Mouse (Mus musculus) CH12.LX (cell line): ENCODE results near the gene Tmed2. TPM values are rescaled to one million over a fixed set of nuclear protein-coding genes. Genes with fewer than 3 reads are reported as not detected.

Experiments
- DNase-seq: peaks from one replicate; pipeline ENCODE4 v3.0.0-alpha.2; 2013; ENCODE audit errors: extremely low read depth
- H3K27ac ChIP-seq: 2 replicates; pipeline ENCODE4 v1.5.1; 2012; ENCODE audit warnings: low read depth, mild to moderate bottlenecking, control low read depth, moderate library complexity; ENCODE audit not compliant: insufficient read depth
- H3K27me3 ChIP-seq: replicated peaks from 2 replicates; pipeline ENCODE3; 2012; ENCODE audit warnings: inconsistent platforms
- H3K36me3 ChIP-seq, 2 experiments: replicated peaks in 1 of 2; 2 replicates each; pipeline versions ENCODE3 to v1.6.1; 2012; ENCODE audit warnings: inconsistent platforms in 1 of 2, low read length in 1 of 2, mild to moderate bottlenecking in 1 of 2, mixed read lengths in 1 of 2, moderate library complexity in 1 of 2; ENCODE audit not compliant: control insufficient read depth in 1 of 2, insufficient read depth in 1 of 2
- H3K4me1 ChIP-seq, 2 experiments: 2 replicates each; pipeline ENCODE4 v1.6.1; 2012; ENCODE audit warnings: inconsistent platforms in 1 of 2, moderate library complexity in 1 of 2; ENCODE audit not compliant: insufficient read depth in 2 of 2, control insufficient read depth in 1 of 2
- H3K4me2 ChIP-seq: 2 replicates; pipeline ENCODE4 v1.6.1; 2012; ENCODE audit warnings: low read depth, mild to moderate bottlenecking, control low read depth; ENCODE audit not compliant: poor library complexity, insufficient read depth, severe bottlenecking
- H3K4me3 ChIP-seq, 3 experiments: fragments of 150-350 bp in 1 of 3; sonication (generic) in 1 of 3; replicated peaks in 1 of 3; 2 replicates each; pipeline versions ENCODE3 to v1.5.1; 2011 to 2012; ENCODE audit warnings: low read depth in 2 of 3, low read length in 2 of 3, mild to moderate bottlenecking in 2 of 3, moderate library complexity in 2 of 3, control low read depth in 1 of 3, improper control_type of control experiment in 1 of 3, inconsistent platforms in 1 of 3, mixed read lengths in 1 of 3; ENCODE audit not compliant: poor library complexity in 1 of 3
- H3K79me2 ChIP-seq: replicated peaks from 2 replicates; pipeline ENCODE4 v1.6.1; 2012; ENCODE audit warnings: mild to moderate bottlenecking, moderate library complexity; ENCODE audit not compliant: control insufficient read depth, poor library complexity, insufficient read depth, severe bottlenecking; ENCODE audit errors: extremely low read depth
- H3K9ac ChIP-seq: 2 replicates; pipeline ENCODE4 v1.6.1; 2012; ENCODE audit warnings: low read depth, mild to moderate bottlenecking, control low read depth, moderate library complexity; ENCODE audit not compliant: insufficient read depth
- H3K9me3 ChIP-seq: replicated peaks from 2 replicates; pipeline ENCODE3; 2012; ENCODE audit warnings: low read length, inconsistent platforms, mixed read lengths
- BHLHE40 ChIP-seq: IDR thresholded peaks from 2 replicates; pipeline ENCODE4 v1.6.1; 2011; ENCODE audit warnings: mild to moderate bottlenecking, low read depth, low read length, improper control_type of control experiment
- CHD1 ChIP-seq: IDR thresholded peaks from 2 replicates; pipeline ENCODE4 v1.6.1; 2012; ENCODE audit warnings: low read depth, low read length, improper control_type of control experiment, inconsistent platforms
- CTCF ChIP-seq, 2 experiments: IDR thresholded peaks in 1 of 2; conservative IDR thresholded peaks in 1 of 2; 2 replicates each; pipeline ENCODE4 v1.5.1; 2011 to 2012; ENCODE audit warnings: low read depth in 2 of 2, low read length in 2 of 2, improper control_type of control experiment in 1 of 2, inconsistent platforms in 1 of 2, mild to moderate bottlenecking in 1 of 2, moderate library complexity in 1 of 2
- EP300 ChIP-seq: IDR thresholded peaks from 2 replicates; pipeline ENCODE4 v1.6.1; 2011; ENCODE audit warnings: low read length, improper control_type of control experiment
- IRF4 ChIP-seq: IDR thresholded peaks from 2 replicates; pipeline ENCODE4 v1.6.1; 2014; ENCODE audit warnings: low read depth, mild to moderate bottlenecking, inconsistent platforms, low read length, improper control_type of control experiment
- KAT2A ChIP-seq: IDR thresholded peaks from 2 replicates; pipeline ENCODE4 v1.6.1; 2012; ENCODE audit warnings: low read length, improper control_type of control experiment, inconsistent platforms; ENCODE audit not compliant: insufficient replicate concordance
- MAFK ChIP-seq: IDR thresholded peaks from 2 replicates; pipeline ENCODE4 v1.6.1; 2011; ENCODE audit warnings: low read length, improper control_type of control experiment; ENCODE audit not compliant: insufficient replicate concordance
- MAX ChIP-seq: IDR thresholded peaks from 2 replicates; pipeline ENCODE4 v1.6.1; 2011; ENCODE audit warnings: low read length, improper control_type of control experiment
- MAZ ChIP-seq: IDR thresholded peaks from 2 replicates; pipeline ENCODE4 v1.6.1; 2012; ENCODE audit warnings: low read depth, mild to moderate bottlenecking, inconsistent platforms, low read length, improper control_type of control experiment, moderate library complexity
- MEF2A ChIP-seq: IDR thresholded peaks from 2 replicates; pipeline ENCODE4 v1.6.1; 2014; ENCODE audit warnings: low read depth, mild to moderate bottlenecking, inconsistent platforms, low read length, improper control_type of control experiment, borderline replicate concordance
- NRF1 ChIP-seq: IDR thresholded peaks from 2 replicates; pipeline ENCODE4 v1.6.1; 2014; ENCODE audit warnings: low read depth, mild to moderate bottlenecking, inconsistent platforms, low read length, improper control_type of control experiment, moderate library complexity
- POLR2A ChIP-seq: IDR thresholded peaks from 2 replicates; pipeline ENCODE4 v1.6.1; 2011; ENCODE audit warnings: low read depth, mild to moderate bottlenecking, improper control_type of control experiment, low read length
- RAD21 ChIP-seq: IDR thresholded peaks from 2 replicates; pipeline ENCODE4 v1.6.1; 2011; ENCODE audit warnings: low read depth, mild to moderate bottlenecking, low read length, improper control_type of control experiment, moderate library complexity
- RCOR1 ChIP-seq: conservative IDR thresholded peaks from 2 replicates; pipeline ENCODE4 v1.6.1; 2012; ENCODE audit warnings: low read depth, mild to moderate bottlenecking, inconsistent platforms, low read length, improper control_type of control experiment
- SMC3 ChIP-seq: IDR thresholded peaks from 2 replicates; pipeline ENCODE4 v1.6.1; 2011; ENCODE audit warnings: low read depth, low read length, improper control_type of control experiment
- TCF12 ChIP-seq: IDR thresholded peaks from 2 replicates; pipeline ENCODE4 v1.6.1; 2014; ENCODE audit warnings: low read depth, mild to moderate bottlenecking, inconsistent platforms, low read length, improper control_type of control experiment
- USF2 ChIP-seq: conservative IDR thresholded peaks from 2 replicates; pipeline ENCODE4 v1.6.1; 2011; ENCODE audit warnings: low read depth, low read length, improper control_type of control experiment
- ZC3H11A ChIP-seq: IDR thresholded peaks from 2 replicates; pipeline ENCODE4 v1.6.1; 2012; ENCODE audit warnings: low read depth, mild to moderate bottlenecking, inconsistent platforms, low read length, improper control_type of control experiment
- ZKSCAN1 ChIP-seq: IDR thresholded peaks from 2 replicates; pipeline ENCODE4 v1.6.1; 2012; ENCODE audit warnings: low read depth, inconsistent platforms, low read length, improper control_type of control experiment, borderline replicate concordance
- ZMIZ1 ChIP-seq: IDR thresholded peaks from 2 replicates; pipeline ENCODE4 v1.6.1; 2012; ENCODE audit warnings: low read depth, mild to moderate bottlenecking, inconsistent platforms, low read length, improper control_type of control experiment
- ZNF384 ChIP-seq: IDR thresholded peaks from 2 replicates; pipeline ENCODE4 v1.6.1; 2012; ENCODE audit warnings: low read depth, low read length, improper control_type of control experiment, inconsistent platforms
- dilution Hi-C: fragments of 300-500 bp; cut with MboI; formaldehyde crosslinking; loops from 2 replicates; pipeline ENCODE4 v1.14.3; 2020; ENCODE audit warnings: low sequenced_read_pairs; ENCODE audit not compliant: extremely low pct_unique_long_range_greater_than_20kb, extremely low pct_ligation_motif_present
- in situ Hi-C: fragments of 300-500 bp; cut with MboI; formaldehyde crosslinking; loops from 3 replicates; pipeline ENCODE4 v1.14.3; 2019; ENCODE audit warnings: low sequenced_read_pairs, low pct_ligation_motif_present, low pct_unique_long_range_greater_than_20kb, mixed read lengths
- polyA plus RNA-seq: library from polyadenylated mRNA; unstranded; fragments of >175 nt; gene quantifications from 2 replicates; pipeline ENCODE4 v1.2.1, GENCODE M21; 2012; ENCODE audit warnings: low read depth; ENCODE audit not compliant: insufficient read length
- total RNA-seq, 2 experiments: library from RNA; depleted of rRNA; stranded (reverse); fragments of 300-350 nt in 1 of 2; fragments of >200 nt in 1 of 2; gene quantifications; 2 replicates each; pipeline ENCODE4 v1.2.3; 2012 to 2014

Gene Tmed2
- total and polyA plus RNA-seq, 3 experiments = 205 to 769 (median 301) TPM

GRCm38 (mm10) chr5:124523032-124523431, 17.5 kb upstream of the Tmed2 start:
- Histone ChIP-seq H3K27ac (no peak overlapping the region), H3K4me3 (no peak overlapping the region)
- no peak for DNase-seq
- TF ChIP-seq ZC3H11A = no peak
- no peak for TF ChIP-seq ZMIZ1
- no peak for TF ChIP-seq MAZ
- no peak for TF ChIP-seq KAT2A
- TF ChIP-seq CTCF (conservative IDR thresholded peaks at IDR 0.05 in 1 of 2, IDR thresholded peaks at IDR 0.05 in 1 of 2; ENCODE audit: low read depth in 2 of 2, low read length in 2 of 2) = peak in 1 of 2 experiments; percentile 33; a peak in 2 of 4 replicates
- TF ChIP-seq NRF1 = no peak
- TF ChIP-seq SMC3 = peak; percentile 6; the same call in 1 of the 2 replicates
- TF ChIP-seq IRF4 = no peak
- TF ChIP-seq MAX = no peak
- no peak for TF ChIP-seq ZNF384
- TF ChIP-seq, all 38 proteins: peak for 2
- H3K36me3 ChIP-seq = peaks cover 0 to 3% of the 10 kb centered on the region in 2 experiments
- in situ Hi-C loops (no loop called here), dilution Hi-C loops (no loop called here)
- no peaks in the 10 kb centered on the region for H3K79me2 ChIP-seq
- H3K4me2 ChIP-seq = no peak overlapping the region
- H3K9ac ChIP-seq = no peak overlapping the region
- H3K27me3 ChIP-seq = no peaks in the 10 kb centered on the region
- peaks cover 13 to 14% of the 10 kb centered on the region in 2 experiments for H3K4me1 ChIP-seq
- H3K9me3 ChIP-seq = no peaks in the 10 kb centered on the region

- DNase-seq = no peak
- dilution Hi-C loops = no loop called here
- in situ Hi-C loops = loop anchor here (5.0 kb wide), 1 partner anchor 33 kb away; no protein-coding TSS in a partner anchor
- H3K4me1 ChIP-seq = peaks cover 14 to 17% of the 10 kb centered on the region in 2 experiments
- no peaks in the 10 kb centered on the region for H3K79me2 ChIP-seq
- H3K9ac ChIP-seq = no peak overlapping the region
- no peak overlapping the region for H3K4me3 ChIP-seq
- TF ChIP-seq ZC3H11A = no peak
- no peak for TF ChIP-seq BHLHE40
- TF ChIP-seq POLR2A = no peak
- TF ChIP-seq USF2 = no peak
- no peak for TF ChIP-seq CHD1
- no peak for TF ChIP-seq TCF12
- no peak for TF ChIP-seq EP300
- TF ChIP-seq RCOR1 = no peak
- TF ChIP-seq MEF2A = no peak
- TF ChIP-seq RAD21 = no peak
- no peak for TF ChIP-seq KAT2A
- TF ChIP-seq ZKSCAN1 = no peak
- TF ChIP-seq MAFK = no peak
- no peak for TF ChIP-seq IRF4
- no peak overlapping the region for H3K27ac ChIP-seq
- peaks cover 0 to 3% of the 10 kb centered on the region in 2 experiments for H3K36me3 ChIP-seq
- H3K9me3 ChIP-seq = no peaks in the 10 kb centered on the region
- no peak overlapping the region for H3K4me2 ChIP-seq
- no peaks in the 10 kb centered on the region for H3K27me3 ChIP-seq
Measured at GRCm38 (mm10) chr5:124524943-124525342, 15.6 kb upstream of the Tmed2 start.
